Mouse (Mus musculus) gastrocnemius, adult 2 months (tissue): ENCODE measurements at regions not wholly inside any gene's neighbourhood (a gene's known extent, or its start where the extent isn't known, plus 50 kb on each side); places are given as distances from the start of the nearest gene placed in this dataset.

Source experiments
- DNase-seq: peaks from one replicate; pipeline ENCODE4 v3.0.0; 2022
- H3K27ac ChIP-seq: fragments of 200-600 bp; 2 replicates; pipeline ENCODE4 v1.8.1; 2022; ENCODE audit warnings: mild to moderate bottlenecking
- H3K4me3 ChIP-seq: fragments of 200-600 bp; 2 replicates; pipeline ENCODE4 v1.8.1; 2022; ENCODE audit warnings: mild to moderate bottlenecking, moderate library complexity
- CTCF ChIP-seq: fragments of 200-600 bp; IDR thresholded peaks from 2 replicates; pipeline ENCODE4 v1.8.1; 2022; ENCODE audit warnings: antibody characterized with exemption, mild to moderate bottlenecking, moderate library complexity
- intact Hi-C: fragments of 180-260 bp; cut with DNase I; formaldehyde crosslinking; loops from one replicate; pipeline ENCODE4 v1.15.1; 2025

- Histone ChIP-seq H3K27ac (no peak overlapping the region), H3K4me3 (no peak overlapping the region)
- TF ChIP-seq CTCF = no peak
- no peak for DNase-seq
- intact Hi-C loops = no loop called here
Observed at GRCm38 (mm10) chr3:117152414-117152813, 183.6 kb upstream of the Palmd start.

GRCm38 (mm10) chr3:117147414-117147813 is 178.6 kb upstream of the Palmd start:
- no peak for DNase-seq
- intact Hi-C loops = no loop called here
- peak; percentile 9; the same call in 1 of the 2 replicates for TF ChIP-seq CTCF
- Histone ChIP-seq H3K27ac (no peak overlapping the region), H3K4me3 (no peak overlapping the region)

DNA sequence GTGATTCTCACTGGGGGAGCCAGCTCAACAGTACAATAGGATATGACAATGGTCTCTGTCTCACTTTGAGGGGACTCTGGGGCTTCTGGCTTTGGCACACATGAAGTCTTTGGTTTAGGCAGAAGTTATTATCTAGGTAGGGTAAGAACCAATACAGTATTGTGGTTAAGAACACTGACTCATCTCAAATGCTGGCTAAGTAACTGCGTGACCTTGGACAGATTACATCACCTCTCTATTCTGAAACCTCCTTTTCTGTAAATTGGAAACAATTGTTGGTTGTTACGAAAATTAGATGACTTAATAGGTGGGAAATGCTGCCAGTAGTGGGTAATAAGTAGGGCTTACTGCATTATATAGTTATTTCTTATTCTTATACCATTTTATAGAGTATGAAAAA is 171.0 kb upstream of the Palmd start:
- no peak for TF ChIP-seq CTCF
- intact Hi-C loops = no loop called here

GRCm38 (mm10) chr3:117138720-117139119 is 169.9 kb upstream of the Palmd start:
- DNase-seq = no peak
- intact Hi-C loops = no loop called here
- Histone ChIP-seq H3K4me3 (no peak overlapping the region), H3K27ac (no peak overlapping the region)
- no peak for TF ChIP-seq CTCF

More for the DNA sequence above, 171.0 kb upstream of the Palmd start:
- DNase-seq = no peak
- Histone ChIP-seq H3K4me3 (no peak overlapping the region), H3K27ac (no peak overlapping the region)

- no peak for DNase-seq
- intact Hi-C loops = no loop called here
- no peak for TF ChIP-seq CTCF
- Histone ChIP-seq H3K27ac (no peak overlapping the region), H3K4me3 (no peak overlapping the region)
Observed at GRCm38 (mm10) chr3:117132897-117133296, 164.1 kb upstream of the Palmd start.

GRCm38 (mm10) chr3:117122211-117122610 is 153.4 kb upstream of the Palmd start:
- TF ChIP-seq CTCF = no peak
- DNase-seq = no peak
- intact Hi-C loops = no loop called here
- no peak overlapping the region for H3K4me3 ChIP-seq
- no peak overlapping the region for H3K27ac ChIP-seq

GRCm38 (mm10) chr3:117120086-117121055 is 151.6 kb upstream of the Palmd start:
- Histone ChIP-seq H3K27ac (no peak overlapping the region), H3K4me3 (no peak overlapping the region)
- DNase-seq = no peak
- intact Hi-C loops = loop anchor here (1.0 kb wide), 1 partner anchor 318 kb away; no protein-coding TSS in a partner anchor
- TF ChIP-seq CTCF = peak; percentile 74

DNA sequence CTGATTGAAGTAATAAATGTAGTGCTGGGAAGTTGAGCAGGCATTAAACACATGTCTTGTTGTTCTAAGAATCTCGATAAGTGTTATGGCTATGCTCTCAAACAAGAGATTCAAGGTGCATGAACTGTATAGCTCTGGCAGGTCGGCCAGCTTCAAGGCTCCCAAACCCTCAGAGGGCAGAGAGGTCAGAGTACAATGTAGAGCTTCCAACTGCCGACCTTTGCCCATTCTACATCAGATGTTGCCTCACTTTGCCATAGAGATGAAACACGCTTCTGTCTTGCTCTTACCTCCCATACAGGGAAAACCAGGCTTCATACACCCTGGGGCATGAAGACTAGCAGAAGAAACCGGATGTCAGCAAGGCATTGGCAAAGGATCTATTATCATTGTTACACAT is 150.8 kb upstream of the Palmd start:
- no peak overlapping the region for H3K4me3 ChIP-seq
- no peak for TF ChIP-seq CTCF
- H3K27ac ChIP-seq = no peak overlapping the region
- intact Hi-C loops = loop anchor here (10.0 kb wide), 1 partner anchor 215 kb away; no protein-coding TSS in a partner anchor
- DNase-seq = no peak

- Histone ChIP-seq H3K27ac (no peak overlapping the region), H3K4me3 (no peak overlapping the region)
- peak; percentile 31 for TF ChIP-seq CTCF
- intact Hi-C loops = loop anchor here (10.0 kb wide), 1 partner anchor 213 kb away; no protein-coding TSS in a partner anchor
- DNase-seq = no peak
Observed at GRCm38 (mm10) chr3:117117838-117118237, 149.1 kb upstream of the Palmd start.

GRCm38 (mm10) chr3:117116210-117116609 is 147.4 kb upstream of the Palmd start:
- Histone ChIP-seq H3K27ac (no peak overlapping the region), H3K4me3 (no peak overlapping the region)
- DNase-seq = no peak
- intact Hi-C loops = loop anchor here (10.0 kb wide), 1 partner anchor 211 kb away; no protein-coding TSS in a partner anchor
- TF ChIP-seq CTCF = no peak

DNA sequence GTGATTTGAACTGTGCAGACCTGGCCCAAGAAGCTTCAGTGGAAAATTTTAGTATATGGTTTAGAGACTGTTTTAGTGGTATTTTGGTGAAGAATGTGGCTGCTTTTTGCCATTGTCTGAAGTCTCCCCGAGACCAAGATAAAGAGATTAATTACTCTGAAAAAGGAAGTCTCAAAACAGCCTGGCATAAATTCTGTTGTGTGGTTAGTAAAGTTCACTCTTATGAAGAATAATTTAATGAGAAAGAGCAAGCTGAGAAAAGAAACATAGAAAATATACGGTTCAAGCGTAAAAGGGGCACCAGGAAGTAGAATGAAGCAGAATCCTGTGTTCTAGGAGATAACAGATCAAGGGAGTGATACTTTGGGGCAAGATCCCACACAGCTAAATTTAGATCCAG is 144.0 kb upstream of the Palmd start:
- TF ChIP-seq CTCF = no peak
- DNase-seq = no peak
- H3K27ac ChIP-seq = no peak overlapping the region
- intact Hi-C loops = loop anchor here (10.0 kb wide), 1 partner anchor 208 kb away; no protein-coding TSS in a partner anchor
- no peak overlapping the region for H3K4me3 ChIP-seq

GRCm38 (mm10) chr3:117112304-117112703 is 143.5 kb upstream of the Palmd start:
- no peak for DNase-seq
- Histone ChIP-seq H3K27ac (no peak overlapping the region), H3K4me3 (no peak overlapping the region)
- intact Hi-C loops = loop anchor here (10.0 kb wide), 1 partner anchor 208 kb away; no protein-coding TSS in a partner anchor
- no peak for TF ChIP-seq CTCF

- no peak for DNase-seq
- intact Hi-C loops = no loop called here
- H3K27ac ChIP-seq = peak overlapping the region; percentile 35; the same call in 1 of the 2 replicates
Observed at GRCm38 (mm10) chr3:117108966-117109700, 140.3 kb upstream of the Palmd start.

More at GRCm38 (mm10) chr3:117108966-117109700, 140.3 kb upstream of the Palmd start:
- TF ChIP-seq CTCF = no peak
- H3K4me3 ChIP-seq = no peak overlapping the region
